Mouse (Mus musculus) activated CD4-positive, CD25-positive, alpha-beta regulatory T cell, adult 4 months (primary cell): ENCODE measurements at regions not wholly inside any gene's neighbourhood (a gene's known extent, or its start where the extent isn't known, plus 50 kb on each side); places are given as distances from the start of the nearest gene placed in this dataset.

ENCODE experiments used
- ATAC-seq: one replicate; pipeline ENCODE4 v1.8.0; 2017

DNA sequence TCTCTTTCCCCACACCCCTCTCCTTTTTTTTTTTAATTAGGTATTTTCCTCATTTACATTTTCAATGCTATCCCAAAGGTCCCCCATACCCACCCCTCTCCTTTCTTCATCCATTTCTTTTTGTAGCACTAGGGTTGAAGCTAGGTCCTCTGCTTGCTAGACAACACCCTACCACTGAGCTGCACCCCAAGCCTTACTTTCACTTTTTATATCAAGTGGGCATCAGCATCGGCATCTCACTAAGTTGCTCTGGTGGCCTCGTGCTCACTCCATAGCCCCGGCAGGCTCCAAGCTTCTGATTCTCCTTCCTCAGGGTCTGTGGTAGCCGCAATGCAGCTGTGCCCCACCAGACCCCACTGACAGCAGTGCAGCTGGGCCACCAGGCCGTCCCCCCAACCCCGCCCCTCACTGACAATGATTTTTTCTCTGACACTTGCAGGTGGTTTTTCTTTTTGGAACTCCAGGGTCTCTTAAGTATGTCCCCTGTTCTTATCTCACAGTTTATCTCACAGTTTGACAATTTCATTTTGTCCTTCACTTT, 77.5 kb downstream of the Nufip1 start:
- peak; percentile 92 for ATAC-seq

DNA sequence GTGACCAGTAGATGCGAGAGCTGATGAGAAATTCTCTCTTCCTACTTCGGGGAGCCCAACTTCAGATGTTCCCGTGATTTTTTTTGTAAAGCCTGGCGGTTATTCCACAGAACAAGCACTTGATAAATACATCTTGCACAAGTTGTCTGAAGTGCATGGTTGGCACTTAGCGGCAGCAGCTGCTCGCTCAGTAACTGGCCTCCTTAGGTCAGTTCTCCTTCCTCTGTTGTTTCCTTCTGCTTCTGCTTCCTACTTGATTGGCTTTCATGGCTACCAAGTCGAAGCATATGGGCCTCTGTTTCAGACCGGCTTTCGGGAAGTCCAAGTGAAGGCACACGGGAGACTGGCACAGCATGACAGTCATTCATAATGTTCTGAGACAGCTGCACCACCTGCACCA, 84.6 kb downstream of the Nufip1 start:
- ATAC-seq = no peak

DNA sequence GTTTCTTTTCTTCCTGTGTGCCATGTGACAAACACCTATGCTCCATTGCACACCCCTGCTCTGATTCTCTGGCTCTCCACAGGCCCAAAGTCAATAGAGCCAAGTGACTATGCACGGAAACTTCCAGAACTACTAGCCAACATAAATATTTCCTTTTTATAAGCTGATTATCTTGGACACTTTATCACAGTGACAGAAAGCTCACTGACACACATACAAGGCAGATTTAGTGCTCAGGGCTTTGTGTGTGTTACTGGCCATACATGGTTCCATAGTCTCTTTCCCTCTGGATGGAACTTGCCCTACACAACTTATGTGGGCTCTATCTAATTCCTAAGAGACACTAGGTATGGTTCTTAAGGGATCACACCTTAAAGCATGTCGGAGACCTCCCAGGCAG, 86.7 kb downstream of the Nufip1 start:
- no peak for ATAC-seq

DNA sequence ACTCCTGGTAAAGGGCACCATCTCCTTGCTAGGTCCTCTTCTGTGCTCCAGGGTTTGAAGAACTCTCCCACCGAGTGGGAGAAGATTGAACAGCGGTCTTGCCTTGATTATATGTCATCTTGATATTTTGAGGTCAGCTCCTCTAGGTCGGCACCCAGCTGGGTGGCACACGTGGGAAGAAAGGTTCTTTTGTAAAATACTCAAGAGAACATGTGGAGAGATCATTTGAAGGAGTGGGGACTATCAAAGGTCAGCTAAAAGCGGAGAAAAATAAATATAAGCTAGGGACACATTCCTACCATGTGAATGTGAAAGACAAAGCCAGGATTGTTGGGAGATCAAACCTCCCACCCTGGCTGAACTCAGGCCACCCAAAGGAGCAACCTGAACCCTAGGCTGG, 87.7 kb downstream of the Nufip1 start:
- no peak for ATAC-seq

DNA sequence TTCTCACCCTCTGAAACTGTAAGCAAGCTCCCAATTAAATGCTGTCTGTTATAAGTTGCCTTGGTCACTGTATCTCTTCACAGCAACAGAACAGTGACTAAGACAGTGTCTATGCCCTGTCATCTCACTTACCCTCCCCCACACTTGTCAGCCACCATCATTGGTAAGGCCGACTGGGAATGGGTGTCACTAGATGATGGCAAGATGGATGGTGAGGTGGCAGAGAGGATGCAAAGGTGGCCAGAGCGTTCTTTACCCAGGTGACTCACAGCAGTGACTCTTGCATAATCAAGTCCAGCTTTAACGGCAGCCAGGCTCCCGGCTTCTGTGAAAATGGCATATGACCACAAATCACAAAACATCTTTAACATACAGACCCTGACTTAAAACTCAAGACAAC, 91.9 kb downstream of the Nufip1 start:
- ATAC-seq = no peak

DNA sequence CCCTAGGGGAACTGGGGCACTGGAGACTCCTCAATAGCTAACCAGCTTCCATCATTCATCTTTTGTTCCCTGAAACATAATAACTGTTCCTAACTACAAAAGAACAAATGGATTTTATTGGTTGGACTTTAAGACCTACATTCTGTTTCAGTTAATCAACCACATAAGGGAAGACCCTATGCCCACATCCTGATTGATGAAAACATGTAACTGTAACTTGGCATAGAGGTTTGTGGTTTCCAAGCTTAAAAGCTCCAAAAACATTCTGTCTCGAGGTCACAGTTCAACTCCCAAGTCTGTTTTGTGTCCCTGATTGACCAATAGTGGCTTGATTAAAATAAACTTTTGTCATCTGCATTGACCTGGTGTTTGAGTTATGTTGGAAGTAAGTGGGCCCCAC, 92.4 kb downstream of the Nufip1 start:
- peak; percentile 36 for ATAC-seq

DNA sequence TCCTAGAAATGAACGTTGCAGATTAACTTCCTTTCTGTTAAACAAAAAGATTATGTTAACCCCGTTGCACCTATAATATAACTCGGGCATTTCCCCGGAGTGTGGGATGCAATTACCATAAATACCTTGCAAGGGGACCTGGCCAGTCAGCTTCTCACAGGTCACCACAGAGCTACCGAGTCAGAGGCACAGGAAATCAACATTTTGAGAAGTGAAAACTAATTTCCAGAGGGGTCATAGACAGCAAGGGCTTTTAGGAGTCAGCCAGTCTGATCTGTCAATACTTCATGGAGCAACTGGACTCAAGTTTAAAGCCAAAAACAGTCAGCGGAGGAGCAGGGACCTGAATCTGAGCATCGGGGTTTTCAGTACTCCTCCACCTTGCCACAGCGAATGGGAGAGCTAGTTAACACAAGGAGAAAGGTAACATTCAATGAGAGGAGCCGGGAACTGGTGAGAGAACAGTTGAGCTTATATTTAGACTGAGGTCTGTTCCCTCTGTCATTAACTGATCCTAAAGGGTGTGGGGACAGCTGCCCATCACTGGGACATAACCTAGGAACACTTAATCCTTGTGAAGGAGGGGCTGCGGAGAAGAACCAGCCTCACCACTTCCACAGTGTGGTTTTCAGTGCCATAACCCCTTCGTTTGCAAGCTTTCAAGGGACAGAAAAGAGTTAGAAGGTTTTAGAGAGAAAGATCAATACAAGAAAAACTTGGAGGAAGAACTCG, 105.9 kb downstream of the Nufip1 start:
- peak; percentile 54 for ATAC-seq

DNA sequence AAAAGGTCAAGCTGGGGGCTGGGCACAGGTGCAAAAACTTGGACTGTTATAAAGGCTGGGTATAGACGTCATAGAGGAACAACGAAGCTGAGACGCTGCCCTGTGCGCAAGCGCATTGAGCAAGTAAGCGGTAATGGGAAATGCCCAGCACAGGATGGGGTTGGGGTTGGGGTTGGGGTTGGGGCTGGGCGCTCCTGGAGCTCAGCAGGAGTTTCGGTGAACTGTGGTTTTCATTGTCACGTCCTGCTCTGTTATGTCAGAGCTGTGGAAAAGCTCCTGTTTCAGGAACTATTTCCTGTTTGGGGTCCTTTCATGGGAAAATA, 106.4 kb downstream of the Nufip1 start:
- peak; percentile 77 for ATAC-seq

DNA sequence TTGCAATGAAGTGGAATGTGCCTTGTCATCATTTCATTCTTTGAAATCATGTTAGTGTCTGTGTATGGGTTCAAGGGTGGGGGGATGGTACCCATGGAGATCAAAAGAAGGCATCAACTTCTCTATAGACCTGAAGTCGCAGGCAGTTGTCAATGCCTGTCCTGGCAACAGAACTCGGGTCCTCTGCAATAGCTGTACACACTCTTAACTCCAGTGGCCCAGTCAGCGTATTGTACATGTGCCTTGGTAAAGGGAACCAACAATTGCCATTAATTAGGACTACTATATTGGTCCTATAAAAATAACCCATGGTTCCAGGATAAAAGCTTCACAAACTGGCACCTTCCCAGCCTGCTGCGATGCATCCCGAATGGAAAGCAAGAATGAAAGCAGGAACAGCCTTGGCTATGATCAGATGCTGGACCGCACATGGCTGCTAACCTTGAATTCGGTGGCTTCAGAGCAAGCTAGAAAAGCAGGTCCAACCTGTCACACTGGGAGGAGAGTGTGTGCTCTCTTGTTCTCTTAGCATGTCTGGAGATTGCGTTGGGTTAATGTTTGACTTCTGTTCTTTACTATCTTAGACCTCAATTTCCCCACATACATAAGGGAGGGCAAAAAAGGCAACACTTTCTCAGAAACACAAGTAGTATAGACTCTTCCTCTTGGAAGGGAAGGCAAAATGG, 107.0 kb downstream of the Nufip1 start:
- ATAC-seq = no peak

DNA sequence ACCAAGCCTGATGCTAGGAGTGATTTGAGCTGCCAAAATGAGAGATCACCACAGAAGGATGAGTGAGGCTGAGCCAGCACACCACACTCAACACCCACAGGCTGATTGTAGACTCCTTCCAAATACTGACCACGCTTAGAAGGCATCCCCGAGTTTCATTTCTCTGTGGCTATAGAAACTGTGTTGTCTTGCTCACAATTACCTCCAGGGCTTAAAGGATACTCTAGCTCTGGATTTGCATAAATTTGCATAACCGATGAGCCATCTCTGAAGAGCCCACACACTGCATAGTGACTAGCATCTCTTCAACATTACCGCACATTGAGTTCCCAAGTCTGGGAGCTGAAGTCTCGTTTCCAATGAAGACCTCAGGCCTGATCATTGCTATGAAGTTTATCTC, 110.3 kb downstream of the Nufip1 start:
- ATAC-seq = no peak

DNA sequence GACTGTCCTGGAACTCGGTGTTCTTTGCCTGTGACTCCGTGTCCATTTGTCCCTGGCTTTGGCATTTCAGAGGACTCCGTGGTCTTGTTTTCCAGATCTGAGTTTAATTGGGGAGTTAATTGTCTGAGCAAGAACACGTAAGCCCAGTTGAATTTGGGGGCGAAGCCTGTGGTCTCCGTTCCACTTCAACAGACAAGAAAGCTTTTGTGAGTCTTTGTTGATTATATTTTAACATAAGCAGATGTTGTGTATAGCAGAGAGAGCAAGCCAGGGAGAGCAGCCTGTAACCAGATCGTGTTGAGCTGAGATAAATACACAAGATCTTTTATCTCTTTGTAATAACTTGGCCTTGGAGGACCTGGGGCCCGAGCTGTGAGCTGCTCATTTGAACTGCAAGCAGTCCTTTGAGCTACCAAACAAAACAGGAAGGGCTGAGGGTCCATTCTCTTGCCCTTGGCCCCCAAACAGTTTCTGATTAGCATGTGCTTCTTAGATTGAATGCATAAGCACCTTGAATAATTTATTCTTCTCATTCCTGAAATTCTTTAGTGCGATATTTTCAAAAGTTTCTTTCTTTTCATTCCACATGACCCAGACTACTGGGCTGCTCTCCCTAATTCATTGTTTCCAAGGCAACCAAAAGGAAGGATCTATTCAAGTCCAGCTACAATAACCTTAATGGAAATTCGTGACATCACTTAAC, 111.1 kb downstream of the Nufip1 start:
- ATAC-seq = no peak

DNA sequence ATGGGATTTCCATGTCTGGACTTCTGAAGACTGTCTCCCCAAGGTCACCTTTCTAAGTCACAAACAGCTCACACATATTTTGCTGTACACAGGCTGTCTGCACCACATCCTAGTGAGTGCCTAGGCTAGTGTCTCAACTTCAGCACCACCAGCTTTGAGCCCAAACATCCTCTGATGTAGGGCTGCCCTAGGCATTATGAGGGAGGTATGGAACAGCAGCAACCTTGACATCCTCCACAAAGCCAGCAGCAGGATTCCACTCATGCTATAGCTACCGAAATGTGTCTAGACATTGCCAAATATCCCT, 111.6 kb downstream of the Nufip1 start:
- ATAC-seq = no peak

DNA sequence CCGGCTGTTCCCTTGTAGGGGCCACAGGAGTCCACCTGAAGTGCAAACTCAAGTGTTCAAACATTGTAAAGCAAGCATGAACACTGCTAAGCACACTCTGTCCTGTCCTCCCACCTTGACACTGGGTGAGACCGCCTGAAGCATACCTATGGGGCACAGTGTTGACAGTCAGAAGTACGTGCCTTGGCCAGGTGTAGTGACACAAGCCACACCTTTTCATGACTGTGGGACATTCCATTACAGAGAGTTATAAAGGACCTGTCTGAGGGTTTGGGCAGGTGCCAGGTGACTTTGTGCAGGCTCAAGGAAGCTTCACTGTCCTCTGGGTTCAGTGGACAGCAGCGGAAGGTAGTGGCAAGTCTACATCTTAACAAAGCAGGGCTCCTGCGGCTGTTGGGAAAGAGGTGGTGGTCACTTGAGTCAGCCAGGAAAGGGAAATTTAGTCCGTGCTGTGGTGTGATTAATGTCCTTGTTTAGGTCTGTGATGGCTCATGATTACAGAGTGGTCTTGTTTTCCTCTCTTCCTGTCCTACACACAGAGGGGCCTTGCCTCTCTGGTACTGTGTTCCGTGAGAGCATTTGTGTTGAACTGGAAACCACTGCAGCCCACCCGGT, 112.5 kb downstream of the Nufip1 start:
- ATAC-seq = no peak

DNA sequence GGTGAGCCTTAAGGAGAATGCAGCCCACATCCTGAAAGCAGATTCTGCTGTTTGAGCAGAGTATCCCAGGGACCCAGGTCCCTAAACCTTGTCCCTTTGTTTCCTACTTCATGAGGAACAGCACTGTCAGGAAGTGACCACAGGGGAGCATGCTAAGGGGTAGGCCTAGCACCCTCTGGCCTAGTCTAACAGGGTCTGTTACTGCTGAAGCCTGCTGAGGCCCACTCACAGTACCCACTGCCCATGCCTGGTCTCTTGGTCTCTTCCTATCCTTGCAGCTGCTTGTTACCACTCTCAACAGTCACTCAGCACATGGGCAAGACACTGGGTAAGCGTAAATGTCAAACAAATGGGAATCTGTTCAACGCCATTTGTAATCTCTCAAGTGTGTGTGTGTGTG, 113.2 kb downstream of the Nufip1 start:
- ATAC-seq = no peak

DNA sequence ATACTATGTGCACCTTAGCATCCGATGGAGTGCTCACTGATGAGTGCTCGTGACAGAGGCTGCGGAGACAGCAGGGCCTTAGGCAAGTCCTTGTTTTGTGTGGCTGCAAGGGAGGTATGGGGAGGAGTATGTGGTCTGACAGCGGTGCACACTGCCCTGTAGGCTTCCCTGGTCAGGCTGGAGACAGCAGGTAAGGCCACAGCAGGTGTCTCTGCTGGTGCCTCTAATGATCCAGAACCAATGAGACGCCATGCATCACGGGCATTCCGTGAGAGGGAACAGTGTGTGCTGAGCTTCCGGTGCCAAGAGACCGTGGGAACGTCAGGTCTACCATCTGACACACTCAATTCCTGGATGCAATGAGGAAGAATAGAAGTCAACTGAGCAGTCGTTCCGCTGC, 114.8 kb downstream of the Nufip1 start:
- no peak for ATAC-seq

DNA sequence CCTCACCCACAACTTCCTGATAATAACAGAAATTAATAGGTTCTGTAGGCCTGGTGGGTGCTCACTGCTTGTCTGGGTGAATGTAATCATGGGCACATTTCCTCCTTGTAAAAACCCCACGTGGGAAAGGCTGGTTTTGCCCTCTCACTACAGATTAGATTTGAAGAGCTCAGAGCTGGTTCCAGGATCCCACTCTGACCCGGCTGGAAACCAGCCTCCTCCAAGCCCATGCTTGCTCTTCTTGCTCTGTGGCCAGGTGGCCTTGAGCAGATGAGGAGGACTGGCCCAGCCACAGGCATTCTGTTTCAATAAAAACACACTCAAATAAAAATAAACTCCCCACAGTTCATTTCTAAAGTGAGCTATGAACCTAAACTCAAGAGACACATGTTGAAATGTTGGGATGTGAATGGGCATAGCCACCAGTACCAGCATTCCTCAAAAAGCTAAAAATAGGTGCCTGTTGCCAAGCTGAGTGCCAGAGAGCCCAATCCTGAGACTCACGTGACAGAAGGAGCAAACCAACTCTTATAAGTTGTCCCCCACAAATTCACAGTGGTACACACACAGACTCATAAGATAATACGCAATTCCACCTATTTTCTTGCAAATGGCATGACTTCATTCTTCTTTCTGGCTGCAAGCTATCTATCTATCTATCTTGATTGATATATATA, 116.1 kb downstream of the Nufip1 start:
- no peak for ATAC-seq

DNA sequence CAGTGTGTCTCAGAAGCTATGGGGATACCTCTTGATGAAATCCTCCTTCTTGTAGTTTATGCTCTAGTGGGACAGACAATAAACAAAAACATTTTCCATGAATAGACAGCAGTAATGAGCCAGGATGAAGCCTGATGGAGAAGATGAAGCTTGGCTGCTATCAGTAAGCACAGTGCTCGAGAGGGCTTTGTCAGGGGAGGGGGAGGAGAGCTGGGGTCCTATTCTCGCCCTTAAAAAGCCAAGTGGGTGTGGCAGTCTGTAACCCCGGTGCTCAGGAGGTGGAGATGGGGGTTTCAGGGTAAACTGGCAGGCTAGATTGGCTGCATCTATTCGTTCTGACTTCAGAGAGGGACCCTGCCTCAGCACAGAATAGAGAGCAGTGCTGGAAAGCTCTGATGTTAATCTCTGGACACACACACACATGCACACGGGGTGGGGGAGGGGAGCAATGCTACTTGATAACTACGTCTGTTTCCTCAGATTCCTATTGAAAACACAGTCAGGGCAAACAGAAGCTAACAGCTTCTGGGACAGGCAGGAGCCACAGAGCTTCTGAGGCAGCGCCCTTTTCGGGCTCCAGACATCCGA, 118.4 kb downstream of the Nufip1 start:
- ATAC-seq = no peak

DNA sequence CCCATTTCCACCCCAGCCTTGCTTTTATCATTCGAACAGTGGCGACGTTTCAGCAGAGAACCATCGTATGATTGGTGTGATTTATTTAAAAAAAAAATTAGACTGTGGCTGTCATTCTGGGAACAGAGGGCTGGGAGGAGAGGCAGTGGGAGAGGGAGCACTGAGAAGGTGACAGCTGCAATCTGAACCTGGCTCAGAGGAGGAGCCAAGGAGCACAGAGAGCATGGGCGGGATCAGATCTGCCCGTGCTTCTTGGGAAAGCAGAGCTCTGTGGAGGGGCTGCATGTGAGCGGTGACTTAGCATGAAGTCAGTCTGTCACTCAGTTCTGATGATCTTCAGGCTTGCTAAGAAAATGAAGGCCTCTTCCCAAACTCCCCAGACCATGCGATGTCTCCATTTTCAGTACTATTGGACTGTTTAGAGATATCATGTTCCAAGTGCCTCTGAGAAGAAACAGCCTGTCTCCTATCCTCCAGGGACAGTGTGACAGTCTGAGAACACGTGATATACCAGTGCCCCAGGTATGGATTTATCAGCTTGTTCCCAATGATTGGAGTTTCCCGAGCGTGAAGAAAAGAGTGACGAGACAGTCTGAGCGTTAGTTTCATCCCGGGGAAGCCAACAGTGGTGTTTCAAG, 129.3 kb downstream of the Nufip1 start:
- ATAC-seq = no peak

DNA sequence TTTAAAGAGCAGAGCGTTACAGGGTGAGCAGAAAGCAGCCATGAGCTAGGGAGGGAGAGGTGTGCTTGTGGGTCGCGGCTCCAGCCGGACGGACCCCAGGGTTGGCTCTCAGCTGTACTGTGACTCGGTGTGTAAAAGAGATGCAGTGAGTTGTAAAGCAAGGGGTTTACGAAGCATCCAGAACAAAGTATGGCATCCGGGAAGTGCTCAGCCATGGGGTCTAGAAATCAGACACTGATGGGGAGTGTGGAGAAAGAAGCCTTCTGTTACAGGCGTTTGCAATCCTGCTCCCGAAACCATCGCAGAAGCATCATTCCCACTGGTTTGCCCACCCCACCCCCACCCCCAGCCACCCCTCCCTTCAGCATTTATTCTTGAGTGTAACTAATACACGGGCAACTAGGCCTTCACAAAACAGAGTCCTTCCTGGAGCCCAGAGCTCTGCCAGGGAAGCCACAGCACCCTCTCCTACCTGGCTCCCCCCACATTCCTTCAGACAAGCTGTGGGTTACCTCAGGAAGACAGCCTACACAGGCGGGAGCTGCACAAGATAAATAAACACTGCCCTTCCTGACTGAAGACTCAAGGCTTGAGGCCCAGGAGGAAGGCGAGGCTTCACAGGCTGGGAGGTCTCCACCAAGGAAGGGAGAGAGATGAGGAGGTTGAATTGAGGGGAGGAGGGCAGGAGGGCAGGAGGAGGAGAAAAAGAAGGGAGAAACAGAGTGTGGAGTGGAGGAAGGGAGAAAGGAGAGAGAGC, 133.1 kb downstream of the Nufip1 start:
- ATAC-seq = no peak

DNA sequence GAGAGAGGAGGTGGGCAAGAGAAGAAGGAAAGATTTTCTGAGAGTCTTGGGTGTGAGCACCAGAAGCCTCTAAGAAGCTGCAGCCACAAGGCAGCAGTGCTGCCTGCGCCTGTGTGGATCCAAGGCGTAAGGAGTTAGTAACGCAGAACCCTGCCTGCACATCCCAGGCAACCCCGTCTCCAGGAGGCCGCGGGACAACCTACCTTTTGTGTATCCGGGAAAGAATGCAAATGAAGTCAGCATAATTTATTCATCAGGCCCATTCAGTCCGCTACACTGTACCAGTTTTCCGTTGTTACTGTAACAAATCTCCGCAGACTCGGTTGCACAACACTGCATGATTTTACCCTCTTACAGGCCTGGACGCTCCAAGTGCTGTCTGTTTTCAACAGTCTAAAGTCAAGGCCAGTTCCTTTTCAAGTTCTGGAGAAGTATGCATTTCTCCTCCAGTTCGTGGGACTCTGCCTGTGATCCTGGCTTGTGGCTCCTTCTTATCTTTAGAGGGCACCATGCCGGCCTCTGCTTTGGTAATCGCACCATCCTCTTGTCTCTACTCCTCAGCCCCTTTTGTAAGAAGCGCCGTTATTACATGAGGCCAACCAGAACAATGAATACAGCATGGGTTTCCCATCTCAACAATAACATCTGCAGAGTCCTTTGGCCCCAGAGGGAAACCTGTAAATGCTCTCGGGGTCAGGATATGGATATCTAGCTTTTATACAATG, 133.8 kb downstream of the Nufip1 start:
- ATAC-seq = no peak

DNA sequence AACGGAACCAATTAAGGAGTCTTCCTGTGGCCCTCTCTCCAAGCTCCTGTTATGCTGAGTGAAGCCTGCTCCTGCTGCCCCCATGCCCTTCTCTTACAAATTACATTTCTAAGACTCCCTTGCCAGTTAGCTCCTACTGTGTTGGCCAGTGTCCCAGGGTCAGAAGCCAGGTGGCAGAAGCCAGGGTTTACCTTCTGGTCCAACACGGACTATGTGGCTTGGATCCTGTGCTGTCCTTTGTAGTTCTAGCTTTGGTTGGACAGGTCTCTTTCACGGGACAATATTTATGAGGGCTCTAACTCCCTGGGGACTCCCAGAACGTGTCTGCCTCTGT, 134.3 kb downstream of the Nufip1 start:
- ATAC-seq = no peak
